Mouse (Mus musculus) Patski (cell line): ENCODE results near the gene Ctc1. TPM values are rescaled to one million over a fixed set of nuclear protein-coding genes. Genes with fewer than 3 reads are reported as not detected.

Source experiments
- ATAC-seq: fragments of 100-300 bp; one replicate; pipeline ENCODE4 v1.8.0; 2021
- CTCF ChIA-PET: fragments of 350-600 bp; sonication (Branson Sonifier 250); formaldehyde crosslinking; loops from one replicate; lab custom pipeline; 2022; ENCODE audit warnings: inconsistent platforms; lab: Charles Lee
- POLR2A ChIA-PET: fragments of 350-600 bp; sonication (Branson Sonifier 250); formaldehyde crosslinking; loops from one replicate; lab custom pipeline; 2022; ENCODE audit warnings: antibody characterized with exemption, inconsistent platforms; lab: Charles Lee
- DNase-seq: peaks from one replicate; pipeline ENCODE4 v3.0.0-alpha.2; 2011; ENCODE audit warnings: low read depth, low spot score
- H3K27me3 ChIP-seq: fragments of 371-371 bp; one replicate; pipeline ENCODE4 v1.5.1; 2021
- CTCF ChIP-seq: fragments of 100-300 bp; IDR thresholded peaks from one replicate; pipeline ENCODE4 v1.5.1; 2021
- in situ Hi-C: fragments of 300-500 bp; cut with MboI; formaldehyde crosslinking; loops from 3 replicates; pipeline ENCODE4 v1.11.1; 2018; ENCODE audit warnings: low pct_unique_long_range_greater_than_20kb, mixed read lengths
- polyA plus RNA-seq: library from polyadenylated mRNA; unstranded; gene quantifications from one replicate; pipeline ENCODE4 v1.2.3, GENCODE M21; 2021

The Ctc1 gene
- polyA plus RNA-seq, 1 experiment from 2014 or later, result 44.1 TPM

- no peak for ATAC-seq
- CTCF ChIA-PET, result interaction anchor here (4.4 kb wide), 1 partner anchor 20 kb away, joined by 13 read pairs; no protein-coding TSS in a partner anchor
Observed at GRCm38 (mm10) chr11:69072234-69072633, 56.5 kb downstream of the Ctc1 start.

DNA sequence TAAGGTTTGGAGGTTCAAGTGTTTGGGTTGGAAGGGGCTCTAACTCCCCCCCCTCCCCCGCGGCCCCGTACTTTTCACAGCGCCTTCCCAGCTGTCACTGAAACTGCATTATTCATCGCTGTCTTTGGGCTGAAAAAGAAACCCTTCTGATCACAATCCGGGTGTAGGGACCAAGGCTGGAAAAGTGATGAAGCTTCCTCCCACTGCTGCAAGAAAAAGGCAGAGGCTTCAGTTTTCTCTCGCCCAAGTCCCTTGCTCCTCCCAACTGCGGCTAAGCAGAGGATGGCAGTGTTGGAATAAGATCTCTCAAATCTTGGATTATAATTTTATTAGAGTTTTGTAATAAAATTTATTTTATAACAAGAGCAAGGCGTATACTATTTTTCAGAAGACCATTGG is 57.0 kb downstream of the Ctc1 start:
- DNase-seq (no peak), ATAC-seq (no peak)
- CTCF ChIA-PET, result interaction anchor here (0.8 to 4.4 kb wide), 3 partner anchors 20 to 51 kb away, joined by 4 to 13 read pairs (median 7); partner anchors contain the start of gene 9130213A22Rik
- no peak for TF ChIP-seq CTCF
- no peaks in the 10 kb centered on the region for H3K27me3 ChIP-seq
- POLR2A ChIA-PET, result interaction anchor here (1.3 to 2.0 kb wide), 5 partner anchors 13 to 49 kb away, joined by 4 to 9 read pairs (median 7); partner anchors contain the start of genes 9130213A22Rik, Borcs6 and Per1
- in situ Hi-C loops, result no loop called here

More at GRCm38 (mm10) chr11:69072234-69072633, 56.5 kb downstream of the Ctc1 start:
- POLR2A ChIA-PET, result interaction anchor here (1.3 to 2.0 kb wide), 4 partner anchors 12 to 50 kb away, joined by 4 to 9 read pairs (median 6); partner anchors contain the start of genes 9130213A22Rik, Borcs6 and Per1
- H3K27me3 ChIP-seq, result no peaks in the 10 kb centered on the region
- TF ChIP-seq CTCF, result no peak
- in situ Hi-C loops, result no loop called here
- DNase-seq, result no peak

GRCm38 (mm10) chr11:69073065-69073888 is 57.6 kb downstream of the Ctc1 start:
- H3K27me3 ChIP-seq, result no peaks in the 10 kb centered on the region
- in situ Hi-C loops, result no loop called here
- ChIA-PET CTCF (interaction anchor here (0.8 to 4.4 kb wide), 3 partner anchors 19 to 50 kb away, joined by 4 to 13 read pairs (median 7); partner anchors contain the start of gene 9130213A22Rik), POLR2A (interaction anchor here (0.5 to 2.0 kb wide), 6 partner anchors 13 to 52 kb away, joined by 4 to 9 read pairs (median 6); partner anchors contain the start of genes 9130213A22Rik, Borcs6 and Per1)
- ATAC-seq, result peak; percentile 70
- TF ChIP-seq CTCF, result no peak
- DNase-seq, result peak; percentile 94

GRCm38 (mm10) chr11:69073951-69074775 is 58.5 kb downstream of the Ctc1 start:
- DNase-seq (no peak), ATAC-seq (no peak)
- H3K27me3 ChIP-seq, result no peaks in the 10 kb centered on the region
- no peak for TF ChIP-seq CTCF
- in situ Hi-C loops, result no loop called here
- CTCF ChIA-PET, result interaction anchor here (1.8 to 4.4 kb wide), 2 partner anchors 19 to 47 kb away, joined by 7 to 13 read pairs; partner anchors contain the start of gene 9130213A22Rik
- POLR2A ChIA-PET, result interaction anchor here (0.5 to 2.0 kb wide), 4 partner anchors 13 to 51 kb away, joined by 4 to 9 read pairs (median 8); partner anchors contain the start of genes 9130213A22Rik and Borcs6

GRCm38 (mm10) chr11:69074776-69075069 is 59.0 kb downstream of the Ctc1 start:
- DNase-seq (no peak), ATAC-seq (no peak)
- CTCF ChIA-PET, result interaction anchor here (4.4 kb wide), 1 partner anchor 18 kb away, joined by 13 read pairs; no protein-coding TSS in a partner anchor
- in situ Hi-C loops, result loop anchor here (25.0 kb wide), 1 partner anchor 913 kb away; the partner anchor contains the start of genes Ctdnep1, Elp5, Gabarap and Phf23
- no peak for TF ChIP-seq CTCF
- POLR2A ChIA-PET, result no interaction called here
- H3K27me3 ChIP-seq, result no peaks in the 10 kb centered on the region

DNA sequence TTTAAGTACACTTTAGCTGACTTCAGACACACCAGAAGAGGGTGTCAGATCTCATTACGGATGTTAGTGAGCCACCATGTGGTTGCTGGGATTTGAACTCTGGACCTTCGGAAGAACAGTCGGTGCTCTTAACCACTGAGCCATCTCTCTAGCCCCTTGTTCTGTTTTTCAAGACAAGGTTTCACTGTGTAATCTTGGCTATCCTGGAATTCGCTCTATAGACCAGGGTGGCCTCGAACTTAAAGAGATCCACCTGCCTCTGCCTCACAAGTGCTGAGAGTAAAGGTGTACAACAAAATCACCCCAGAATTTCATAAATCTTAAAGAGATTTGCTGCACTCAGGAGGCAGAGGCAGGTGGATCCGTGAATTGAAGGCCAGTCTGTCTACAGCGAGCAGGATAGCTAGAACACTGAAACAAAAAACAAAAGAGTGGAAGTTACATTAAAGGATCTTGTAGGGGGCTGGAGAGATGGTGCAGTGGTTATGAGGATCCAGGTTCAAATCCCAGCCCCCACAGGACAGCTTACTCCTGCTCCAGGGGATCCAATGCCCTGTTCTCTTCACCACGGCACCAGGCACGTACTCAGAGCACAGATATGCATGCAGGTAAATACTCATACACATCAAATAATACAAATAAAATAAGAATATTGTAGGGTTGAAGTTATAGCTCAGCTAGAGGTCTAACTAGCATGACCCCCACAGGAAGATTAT is 60.2 kb downstream of the Ctc1 start:
- POLR2A ChIA-PET, result interaction anchor here (0.7 to 1.1 kb wide), 2 partner anchors 12 to 15 kb away, joined by 3 read pairs; partner anchors contain the start of gene Vamp2
- no peaks in the 10 kb centered on the region for H3K27me3 ChIP-seq
- CTCF ChIA-PET, result interaction anchor here (0.9 to 4.4 kb wide), 5 partner anchors 9 to 49 kb away, joined by 3 to 13 read pairs (median 3); no protein-coding TSS in a partner anchor
- ATAC-seq (no peak), DNase-seq (no peak)
- no peak for TF ChIP-seq CTCF
- in situ Hi-C loops, result loop anchor here (25.0 kb wide), 1 partner anchor 911 kb away; the partner anchor contains the start of genes Ctdnep1, Elp5, Gabarap and Phf23

DNA sequence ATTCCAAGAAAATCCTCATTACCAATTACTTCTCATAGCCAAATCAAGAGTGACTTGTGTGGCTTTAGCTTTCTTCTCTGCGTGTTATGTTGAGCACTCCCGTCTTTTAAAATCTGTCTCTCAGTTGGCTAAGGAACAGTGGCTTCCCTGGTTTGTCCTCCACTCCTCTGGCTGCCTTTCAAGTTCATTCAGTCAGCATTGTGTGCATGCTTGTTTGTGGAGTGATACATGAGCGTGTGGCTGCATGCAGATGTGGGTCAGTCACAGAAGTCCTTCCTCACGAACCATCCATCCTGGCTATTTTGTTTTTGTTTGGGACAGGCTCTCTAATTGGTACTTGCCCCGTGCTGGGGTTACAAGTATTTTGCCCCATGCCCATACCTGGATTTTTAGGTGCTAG is 60.9 kb downstream of the Ctc1 start:
- ChIA-PET POLR2A (interaction anchor here (0.7 kb wide), 1 partner anchor 14 kb away, joined by 3 read pairs; no protein-coding TSS in a partner anchor), CTCF (interaction anchor here (0.9 to 4.4 kb wide), 4 partner anchors 9 to 48 kb away, joined by 3 to 13 read pairs (median 4); no protein-coding TSS in a partner anchor)
- no peak for DNase-seq
- ATAC-seq, result no peak
- in situ Hi-C loops, result loop anchor here (25.0 kb wide), 1 partner anchor 911 kb away; the partner anchor contains the start of genes Ctdnep1, Elp5, Gabarap and Phf23
- TF ChIP-seq CTCF, result no peak
- no peaks in the 10 kb centered on the region for H3K27me3 ChIP-seq

GRCm38 (mm10) chr11:69077316-69077715 is 61.6 kb downstream of the Ctc1 start:
- H3K27me3 ChIP-seq, result no peaks in the 10 kb centered on the region
- POLR2A ChIA-PET, result no interaction called here
- DNase-seq, result no peak
- TF ChIP-seq CTCF, result no peak
- in situ Hi-C loops, result loop anchor here (25.0 kb wide), 1 partner anchor 910 kb away; the partner anchor contains the start of genes Ctdnep1, Elp5, Gabarap and Phf23
- ATAC-seq, result no peak
- CTCF ChIA-PET, result interaction anchor here (0.7 to 1.5 kb wide), 4 partner anchors 9 to 48 kb away, joined by 3 to 5 read pairs (median 3); no protein-coding TSS in a partner anchor

DNA sequence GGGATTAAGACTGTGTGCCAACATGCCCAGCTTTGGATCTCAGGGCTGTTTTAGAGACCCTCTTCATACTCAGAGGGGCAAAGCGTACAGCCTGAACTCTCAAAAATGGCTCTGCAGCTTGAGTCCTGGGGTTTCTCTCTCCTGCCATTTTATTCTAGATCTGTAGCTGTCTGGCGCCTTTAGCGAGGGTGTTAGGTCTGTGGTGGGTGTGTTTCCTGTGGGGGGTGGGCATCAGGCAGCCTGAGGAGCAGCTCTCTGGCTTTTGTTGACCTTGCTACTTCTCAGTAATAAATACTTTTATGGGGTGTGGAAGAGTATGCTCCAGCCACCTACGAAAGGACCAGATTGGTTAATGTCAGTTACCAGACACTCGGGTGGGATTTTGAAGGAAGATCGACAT is 62.3 kb downstream of the Ctc1 start:
- TF ChIP-seq CTCF, result no peak
- ATAC-seq (no peak), DNase-seq (no peak)
- ChIA-PET POLR2A (interaction anchor here (1.1 kb wide), 1 partner anchor 9 kb away, joined by 3 read pairs; no protein-coding TSS in a partner anchor), CTCF (interaction anchor here (0.7 to 1.1 kb wide), 3 partner anchors 9 to 46 kb away, joined by 3 read pairs; no protein-coding TSS in a partner anchor)
- in situ Hi-C loops, result loop anchor here (25.0 kb wide), 1 partner anchor 909 kb away; the partner anchor contains the start of genes Ctdnep1, Elp5, Gabarap and Phf23
- H3K27me3 ChIP-seq, result no peaks in the 10 kb centered on the region
